Mouse (Mus musculus): ENCODE data around the gene Spats2. TPM values are rescaled to one million over a fixed set of nuclear protein-coding genes. Genes with fewer than 3 reads are reported as not detected.

The Spats2 gene
- polyA plus RNA-seq, 1 experiment from 2014 or later: 23.8 TPM

- H3K27ac ChIP-seq: no peak overlapping the region
- H3K9ac ChIP-seq: no peak overlapping the region
- WGBS (ENCODE audit: insufficient replicate concordance): 19% methylated on average over 8 of the region's 8 CpGs
- no peaks in the 10 kb centered on the region for H3K36me3 ChIP-seq
- H3K27me3 ChIP-seq (replicated peaks): peaks cover 78% of the 10 kb centered on the region
- H3K4me3 ChIP-seq: no peak overlapping the region
- no peaks in the 10 kb centered on the region for H3K9me3 ChIP-seq (replicated peaks)
- H3K4me2 ChIP-seq: no peak overlapping the region
- peaks cover 36% of the 10 kb centered on the region for H3K4me1 ChIP-seq
- ATAC-seq: no peak
These were observed 95.7 kb downstream of the Spats2 start for GRCm38 (mm10) chr15:99221315-99221952.

- ATAC-seq: no peak
- H3K4me3 ChIP-seq: peak overlapping the region; percentile 52
- H3K4me1 ChIP-seq: peaks cover 27% of the 10 kb centered on the region
- no peak overlapping the region for H3K27ac ChIP-seq
- H3K27me3 ChIP-seq (replicated peaks): peaks cover 94% of the 10 kb centered on the region
- WGBS (ENCODE audit: insufficient replicate concordance): 8% methylated on average over 18 of the region's 18 CpGs
- no peak overlapping the region for H3K9ac ChIP-seq
- peak overlapping the region; percentile 73 for H3K4me2 ChIP-seq
- H3K9me3 ChIP-seq (replicated peaks): no peaks in the 10 kb centered on the region
- H3K36me3 ChIP-seq: no peaks in the 10 kb centered on the region
These were observed 97.3 kb downstream of the Spats2 start for GRCm38 (mm10) chr15:99222794-99223584.

- 3% methylated on average over 46 of the region's 46 CpGs for WGBS (ENCODE audit: insufficient replicate concordance)
- ATAC-seq: no peak
- Histone ChIP-seq H3K4me2 (peak overlapping the region; percentile 73), H3K4me1 (peaks cover 21% of the 10 kb centered on the region), H3K4me3 (peak overlapping the region; percentile 52), H3K27me3 (replicated peaks) (peaks cover 96% of the 10 kb centered on the region), H3K9ac (no peak overlapping the region), H3K27ac (no peak overlapping the region), H3K9me3 (replicated peaks) (no peaks in the 10 kb centered on the region), H3K36me3 (no peaks in the 10 kb centered on the region)
These were observed 98.0 kb downstream of the Spats2 start for GRCm38 (mm10) chr15:99223585-99224207.

GRCm38 (mm10) chr15:99224208-99224911 is 98.6 kb downstream of the Spats2 start, which contains the start of gene Kcnh3:
Gene Kcnh3, plus strand, starts transcription at chr15:99224861.
- peaks cover 21% of the 10 kb centered on the region for H3K4me1 ChIP-seq
- H3K27me3 ChIP-seq (replicated peaks): peaks cover 100% of the 10 kb centered on the region
- peak within 1 kb of the TSS; percentile 52 for H3K4me3 ChIP-seq
- no peak within 1 kb of the TSS for H3K27ac ChIP-seq
- H3K9me3 ChIP-seq (replicated peaks): no peaks in the 10 kb centered on the region
- 2% methylated on average over 48 of the region's 66 CpGs for WGBS (ENCODE audit: insufficient replicate concordance)
- peak within 1 kb of the TSS; percentile 73 for H3K4me2 ChIP-seq
- no peak within 1 kb of the TSS for H3K9ac ChIP-seq
- no peaks in the 10 kb centered on the region for H3K36me3 ChIP-seq
- 0 out of 2 replicates have a peak, but pooled peaks have one; percentile 40 for ATAC-seq

GRCm38 (mm10) chr15:99225081-99225810 is 99.5 kb downstream of the Spats2 start:
- H3K4me2 ChIP-seq: peak overlapping the region; percentile 73
- ATAC-seq: no peak
- H3K9me3 ChIP-seq (replicated peaks): no peaks in the 10 kb centered on the region
- H3K4me3 ChIP-seq: peak overlapping the region; percentile 52
- 2% methylated on average over 22 of the region's 22 CpGs for WGBS (ENCODE audit: insufficient replicate concordance)
- H3K36me3 ChIP-seq: no peaks in the 10 kb centered on the region
- no peak overlapping the region for H3K27ac ChIP-seq
- H3K27me3 ChIP-seq (replicated peaks): peaks cover 100% of the 10 kb centered on the region
- no peak overlapping the region for H3K9ac ChIP-seq
- H3K4me1 ChIP-seq: peaks cover 21% of the 10 kb centered on the region

- H3K9me3 ChIP-seq (replicated peaks): no peaks in the 10 kb centered on the region
- peaks cover 21% of the 10 kb centered on the region for H3K4me1 ChIP-seq
- 18% methylated on average over 14 of the region's 14 CpGs for WGBS (ENCODE audit: insufficient replicate concordance)
- no peak for ATAC-seq
- H3K27me3 ChIP-seq (replicated peaks): peaks cover 100% of the 10 kb centered on the region
- no peak overlapping the region for H3K9ac ChIP-seq
- H3K4me3 ChIP-seq: no peak overlapping the region
- H3K36me3 ChIP-seq: no peaks in the 10 kb centered on the region
- no peak overlapping the region for H3K4me2 ChIP-seq
- no peak overlapping the region for H3K27ac ChIP-seq
These were observed 100.4 kb downstream of the Spats2 start for GRCm38 (mm10) chr15:99226090-99226489.

- WGBS (ENCODE audit: insufficient replicate concordance): 56% methylated on average over 10 of the region's 10 CpGs
- H3K36me3 ChIP-seq: no peaks in the 10 kb centered on the region
- peaks cover 6% of the 10 kb centered on the region; the same call in 1 of the 2 replicates for H3K4me1 ChIP-seq
- peaks cover 84% of the 10 kb centered on the region for H3K27me3 ChIP-seq (replicated peaks)
- no peak overlapping the region for H3K27ac ChIP-seq
- no peak overlapping the region for H3K9ac ChIP-seq
- no peak for ATAC-seq
- H3K4me3 ChIP-seq: no peak overlapping the region
- no peak overlapping the region for H3K4me2 ChIP-seq
- H3K9me3 ChIP-seq (replicated peaks): no peaks in the 10 kb centered on the region
These were observed 106.3 kb downstream of the Spats2 start for GRCm38 (mm10) chr15:99231998-99232397.

GRCm38 (mm10) chr15:99233719-99234118 is 108.0 kb downstream of the Spats2 start:
- H3K4me2 ChIP-seq: no peak overlapping the region
- H3K9me3 ChIP-seq (replicated peaks): no peaks in the 10 kb centered on the region
- H3K36me3 ChIP-seq: no peaks in the 10 kb centered on the region
- no peak overlapping the region for H3K27ac ChIP-seq
- H3K9ac ChIP-seq: no peak overlapping the region
- peaks cover 6% of the 10 kb centered on the region; the same call in 1 of the 2 replicates for H3K4me1 ChIP-seq
- no peak for ATAC-seq
- H3K27me3 ChIP-seq (replicated peaks): peaks cover 67% of the 10 kb centered on the region
- H3K4me3 ChIP-seq: no peak overlapping the region
- whole genome bisulfite sequencing (ENCODE audit: insufficient replicate concordance): 42% methylated on average over 17 of the region's 17 CpGs

- WGBS (ENCODE audit: insufficient replicate concordance): 43% methylated on average over 12 of the region's 12 CpGs
- Histone ChIP-seq H3K4me2 (no peak overlapping the region), H3K36me3 (no peaks in the 10 kb centered on the region), H3K27me3 (replicated peaks) (peaks cover 59% of the 10 kb centered on the region), H3K4me1 (peaks cover 6% of the 10 kb centered on the region; the same call in 1 of the 2 replicates), H3K27ac (no peak overlapping the region), H3K9me3 (replicated peaks) (no peaks in the 10 kb centered on the region), H3K9ac (no peak overlapping the region), H3K4me3 (no peak overlapping the region)
- peak; percentile 46 for ATAC-seq
These were observed 108.8 kb downstream of the Spats2 start for GRCm38 (mm10) chr15:99234326-99235010.

- no peak overlapping the region for H3K4me3 ChIP-seq
- peaks cover 20% of the 10 kb centered on the region for H3K36me3 ChIP-seq
- WGBS (ENCODE audit: insufficient replicate concordance): 54% methylated on average over 11 of the region's 11 CpGs
- H3K9me3 ChIP-seq (replicated peaks): no peaks in the 10 kb centered on the region
- H3K27ac ChIP-seq: no peak overlapping the region
- peaks cover 6% of the 10 kb centered on the region; the same call in 1 of the 2 replicates for H3K4me1 ChIP-seq
- H3K27me3 ChIP-seq (replicated peaks): peaks cover 24% of the 10 kb centered on the region
- H3K4me2 ChIP-seq: no peak overlapping the region
- no peak overlapping the region for H3K9ac ChIP-seq
- ATAC-seq: no peak
These were observed 112.3 kb downstream of the Spats2 start for GRCm38 (mm10) chr15:99238006-99238405.

Data from liver, embryonic 12.5 days (tissue).